Mouse (Mus musculus): ENCODE results near the gene Nectin1. TPM values are rescaled to one million over a fixed set of nuclear protein-coding genes. Genes with fewer than 3 reads are reported as not detected.
A peak's percentile ranks its signal among the peaks of the same experiment; 100 is the strongest.

Gene Nectin1
- polyA plus RNA-seq, 1 experiment from 2014 or later: 10.9 TPM

GRCm38 (mm10) chr9:43744138-43744981 is 576 bp downstream of the Nectin1 start:
- DNase-seq (ENCODE audit: low spot score) (peak; percentile 75), ATAC-seq (ENCODE audit: low FRiP score) (peak; percentile 51)
- H3K27ac ChIP-seq (ENCODE audit: low read depth, low read length): peak overlapping the region; percentile 95
- H3K27me3 ChIP-seq (ENCODE audit: control insufficient read depth, insufficient read depth, low read length): 0 out of 2 replicates have a peak, but pooled peaks cover 2% of the 10 kb centered on the region
- peak overlapping the region; percentile 96 for H3K4me3 ChIP-seq (ENCODE audit: low read depth, low read length)
- H3K4me2 ChIP-seq (replicated peaks; ENCODE audit: low read depth, low read length): peak overlapping the region; percentile 74
- peaks cover 16% of the 10 kb centered on the region for H3K4me1 ChIP-seq (replicated peaks; ENCODE audit: control insufficient read depth, insufficient read depth, low read length)
- peak overlapping the region; percentile 97 for H3K9ac ChIP-seq (ENCODE audit: low read depth, low read length)
- H3K36me3 ChIP-seq (ENCODE audit: control insufficient read depth, insufficient read depth, low read length): no peaks in the 10 kb centered on the region
- no peaks in the 10 kb centered on the region for H3K9me3 ChIP-seq (ENCODE audit: control insufficient read depth, low read length)
- WGBS: under 1% methylated on average over 59 of the region's 77 CpGs

DNA sequence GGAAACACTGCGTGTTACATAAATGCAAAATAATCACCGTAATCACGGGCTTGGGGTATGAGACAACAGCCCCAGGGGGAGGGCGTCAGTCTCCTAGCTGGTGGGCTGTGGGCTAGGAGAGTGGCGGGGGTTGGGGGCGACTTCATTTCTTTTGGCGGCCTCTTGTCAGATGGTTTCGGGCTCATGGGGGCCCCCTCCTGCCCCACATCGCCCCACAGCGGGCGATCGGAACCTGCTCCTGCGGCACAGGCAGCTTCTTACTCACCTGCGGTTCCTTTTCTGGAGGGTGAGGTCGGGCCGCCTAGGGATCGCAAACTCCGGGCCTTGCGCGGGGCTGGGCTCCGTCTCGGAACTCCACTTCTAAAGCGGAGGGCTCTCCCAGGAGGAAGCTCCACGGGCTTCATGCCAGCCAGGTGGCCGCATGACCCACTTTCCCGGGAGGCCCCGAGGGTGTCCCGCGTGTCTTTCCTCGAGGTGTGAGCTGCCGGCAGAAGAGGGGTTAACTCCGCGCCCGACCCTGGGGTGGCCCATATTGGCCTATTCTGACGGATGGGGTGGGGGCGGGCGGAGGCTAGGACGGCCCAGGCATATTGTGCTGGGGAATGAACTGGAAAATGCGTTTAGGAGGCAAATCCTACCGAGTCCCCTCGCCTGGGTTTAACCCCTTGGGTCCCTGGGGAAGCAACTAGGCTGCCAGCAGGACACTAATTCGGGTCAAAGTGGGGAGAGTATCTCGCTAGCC is 1.4 kb downstream of the Nectin1 start:
- H3K9me3 ChIP-seq (ENCODE audit: control insufficient read depth, low read length): no peaks in the 10 kb centered on the region

DNA sequence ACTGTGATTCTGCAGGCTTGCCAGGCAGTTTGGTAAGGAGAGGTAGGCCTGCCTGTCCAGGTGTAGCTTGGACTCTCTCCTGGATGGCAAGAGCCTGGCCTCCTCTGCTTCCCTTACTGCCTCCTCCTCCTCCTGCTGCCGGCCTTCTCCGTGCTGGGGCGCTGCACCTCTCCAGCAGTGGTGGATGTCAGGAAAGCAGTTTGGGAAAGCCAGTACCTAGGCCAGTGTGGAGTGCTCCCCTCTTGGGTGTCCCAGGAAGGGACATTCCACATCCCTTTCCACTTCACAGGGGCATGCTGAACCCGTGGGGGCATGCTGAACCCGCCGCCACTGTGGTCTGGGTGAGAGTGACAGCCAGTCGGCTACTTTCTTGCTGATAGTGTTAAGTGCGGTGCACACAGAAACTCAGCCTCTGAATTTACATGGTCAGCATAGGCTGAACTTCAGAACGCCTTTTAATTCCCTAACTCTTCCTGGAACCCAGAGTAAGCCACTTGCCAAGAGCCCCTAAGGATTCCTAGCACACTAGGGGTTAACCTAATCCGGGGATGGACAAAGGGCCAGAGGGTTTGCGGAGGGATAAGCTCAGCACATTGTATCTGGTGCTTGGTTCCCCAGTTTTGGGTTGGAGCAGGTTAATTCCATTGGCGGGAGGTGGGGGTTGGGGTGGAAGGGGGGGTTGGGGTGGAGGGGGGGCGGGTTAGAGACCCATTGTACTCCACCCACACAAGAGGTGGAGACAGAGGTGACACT is 2.3 kb downstream of the Nectin1 start:
- WGBS: 1% methylated on average over 13 of the region's 13 CpGs
- peak overlapping the region; percentile 97 for H3K9ac ChIP-seq (ENCODE audit: low read depth, low read length)
- H3K27ac ChIP-seq (ENCODE audit: low read depth, low read length): peak overlapping the region; percentile 95
- H3K4me1 ChIP-seq (replicated peaks; ENCODE audit: control insufficient read depth, insufficient read depth, low read length): peaks cover 24% of the 10 kb centered on the region
- no peaks in the 10 kb centered on the region for H3K9me3 ChIP-seq (ENCODE audit: control insufficient read depth, low read length)
- H3K36me3 ChIP-seq (ENCODE audit: control insufficient read depth, insufficient read depth, low read length): no peaks in the 10 kb centered on the region
- peak overlapping the region; percentile 96 for H3K4me3 ChIP-seq (ENCODE audit: low read depth, low read length)
- peak overlapping the region; percentile 74 for H3K4me2 ChIP-seq (replicated peaks; ENCODE audit: low read depth, low read length)
- H3K27me3 ChIP-seq (ENCODE audit: control insufficient read depth, insufficient read depth, low read length): 0 out of 2 replicates have a peak, but pooled peaks cover 2% of the 10 kb centered on the region
- no peak for ATAC-seq (ENCODE audit: low FRiP score)
- peak; percentile 56 for DNase-seq (ENCODE audit: low spot score)

More for the DNA sequence above, 1.4 kb downstream of the Nectin1 start:
- DNase-seq (ENCODE audit: low spot score) (peak; percentile 76), ATAC-seq (ENCODE audit: low FRiP score) (peak; percentile 52)
- Histone ChIP-seq H3K9ac (ENCODE audit: low read depth, low read length) (peak overlapping the region; percentile 97), H3K27me3 (ENCODE audit: control insufficient read depth, insufficient read depth, low read length) (0 out of 2 replicates have a peak, but pooled peaks cover 2% of the 10 kb centered on the region), H3K36me3 (ENCODE audit: control insufficient read depth, insufficient read depth, low read length) (no peaks in the 10 kb centered on the region), H3K4me3 (ENCODE audit: low read depth, low read length) (peak overlapping the region; percentile 96), H3K4me1 (replicated peaks; ENCODE audit: control insufficient read depth, insufficient read depth, low read length) (peaks cover 19% of the 10 kb centered on the region), H3K4me2 (replicated peaks; ENCODE audit: low read depth, low read length) (peak overlapping the region; percentile 74), H3K27ac (ENCODE audit: low read depth, low read length) (peak overlapping the region; percentile 95)
- WGBS: under 1% methylated on average over 42 of the region's 43 CpGs

GRCm38 (mm10) chr9:43747710-43748109 is 3.9 kb downstream of the Nectin1 start:
- Histone ChIP-seq H3K4me1 (replicated peaks; ENCODE audit: control insufficient read depth, insufficient read depth, low read length) (peaks cover 24% of the 10 kb centered on the region), H3K27ac (ENCODE audit: low read depth, low read length) (peak overlapping the region; percentile 80), H3K9ac (ENCODE audit: low read depth, low read length) (peak overlapping the region; percentile 97), H3K9me3 (ENCODE audit: control insufficient read depth, low read length) (no peaks in the 10 kb centered on the region), H3K4me3 (ENCODE audit: low read depth, low read length) (peak overlapping the region; percentile 96), H3K36me3 (ENCODE audit: control insufficient read depth, insufficient read depth, low read length) (no peaks in the 10 kb centered on the region), H3K27me3 (ENCODE audit: control insufficient read depth, insufficient read depth, low read length) (0 out of 2 replicates have a peak, but pooled peaks cover 2% of the 10 kb centered on the region), H3K4me2 (replicated peaks; ENCODE audit: low read depth, low read length) (peak overlapping the region; percentile 74)
- ATAC-seq (ENCODE audit: low FRiP score) (no peak), DNase-seq (ENCODE audit: low spot score) (peak; percentile 55)
- 32% methylated on average over 9 of the region's 9 CpGs for WGBS

DNA sequence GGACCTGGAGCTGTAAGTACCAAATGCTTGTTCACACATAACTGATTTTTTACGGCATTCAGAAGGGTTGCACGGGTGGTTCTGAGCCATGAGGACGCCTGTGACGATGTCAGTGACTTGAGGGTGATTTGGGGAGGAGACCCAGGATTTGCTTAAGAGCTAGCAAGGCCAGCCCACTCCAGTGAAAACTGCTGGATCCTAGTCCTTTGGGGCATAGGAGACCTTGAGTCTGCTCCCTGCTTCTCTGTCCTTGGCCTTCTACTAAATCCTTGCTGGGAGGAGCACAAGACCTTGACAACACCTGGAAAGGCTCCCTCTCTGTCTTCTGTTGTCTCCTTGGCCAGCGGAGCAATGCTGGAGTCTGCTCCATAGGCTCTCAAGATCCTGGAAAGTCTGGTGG is 4.7 kb downstream of the Nectin1 start:
- Histone ChIP-seq H3K27ac (ENCODE audit: low read depth, low read length) (no peak overlapping the region), H3K4me3 (ENCODE audit: low read depth, low read length) (no peak overlapping the region), H3K9me3 (ENCODE audit: control insufficient read depth, low read length) (no peaks in the 10 kb centered on the region), H3K27me3 (ENCODE audit: control insufficient read depth, insufficient read depth, low read length) (0 out of 2 replicates have a peak, but pooled peaks cover 2% of the 10 kb centered on the region), H3K4me2 (replicated peaks; ENCODE audit: low read depth, low read length) (peak overlapping the region; percentile 74; the same call in 1 of the 2 replicates), H3K36me3 (ENCODE audit: control insufficient read depth, insufficient read depth, low read length) (no peaks in the 10 kb centered on the region), H3K4me1 (replicated peaks; ENCODE audit: control insufficient read depth, insufficient read depth, low read length) (peaks cover 21% of the 10 kb centered on the region), H3K9ac (ENCODE audit: low read depth, low read length) (no peak overlapping the region)
- 62% methylated on average over 5 of the region's 5 CpGs for WGBS
- DNase-seq (ENCODE audit: low spot score) (no peak), ATAC-seq (ENCODE audit: low FRiP score) (no peak)

GRCm38 (mm10) chr9:43750053-43750452 is 6.3 kb downstream of the Nectin1 start:
- no peak overlapping the region for H3K4me3 ChIP-seq (ENCODE audit: low read depth, low read length)
- 0 out of 2 replicates have a peak, but pooled peaks cover 2% of the 10 kb centered on the region for H3K27me3 ChIP-seq (ENCODE audit: control insufficient read depth, insufficient read depth, low read length)
- H3K27ac ChIP-seq (ENCODE audit: low read depth, low read length): 0 out of 2 replicates have a peak overlapping the region, but pooled peaks have one; percentile 14
- H3K4me1 ChIP-seq (replicated peaks; ENCODE audit: control insufficient read depth, insufficient read depth, low read length): peaks cover 28% of the 10 kb centered on the region
- H3K36me3 ChIP-seq (ENCODE audit: control insufficient read depth, insufficient read depth, low read length): no peaks in the 10 kb centered on the region
- WGBS: 74% methylated on average over 9 of the region's 9 CpGs
- H3K9me3 ChIP-seq (ENCODE audit: control insufficient read depth, low read length): no peaks in the 10 kb centered on the region
- H3K9ac ChIP-seq (ENCODE audit: low read depth, low read length): no peak overlapping the region
- no peak for DNase-seq (ENCODE audit: low spot score)
- H3K4me2 ChIP-seq (replicated peaks; ENCODE audit: low read depth, low read length): no peak overlapping the region
- no peak for ATAC-seq (ENCODE audit: low FRiP score)

DNA sequence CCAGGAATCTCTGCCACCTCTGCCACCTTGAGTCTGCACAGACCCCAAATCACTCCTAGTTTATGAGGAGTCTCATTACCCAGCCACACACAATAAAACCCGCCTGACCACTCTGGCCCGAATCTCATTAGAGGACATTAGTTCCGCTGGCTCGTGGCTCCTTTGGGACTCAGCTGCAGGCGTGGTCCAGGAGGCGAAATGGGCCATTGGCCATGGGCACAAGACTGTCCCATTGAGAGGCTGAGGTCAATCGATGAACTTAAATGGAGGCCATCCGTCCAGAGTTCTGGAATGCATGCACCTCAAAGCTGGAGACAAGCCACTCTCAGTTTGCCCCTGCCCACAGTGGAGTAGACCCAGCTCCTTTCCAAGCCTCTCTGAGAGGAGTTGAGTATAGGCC is 7.3 kb downstream of the Nectin1 start:
- no peak overlapping the region for H3K9ac ChIP-seq (ENCODE audit: low read depth, low read length)
- WGBS: 49% methylated on average over 8 of the region's 8 CpGs
- 0 out of 2 replicates have a peak, but pooled peaks cover 2% of the 10 kb centered on the region for H3K27me3 ChIP-seq (ENCODE audit: control insufficient read depth, insufficient read depth, low read length)
- no peaks in the 10 kb centered on the region for H3K9me3 ChIP-seq (ENCODE audit: control insufficient read depth, low read length)
- H3K4me1 ChIP-seq (replicated peaks; ENCODE audit: control insufficient read depth, insufficient read depth, low read length): peaks cover 27% of the 10 kb centered on the region
- no peak for DNase-seq (ENCODE audit: low spot score)
- no peaks in the 10 kb centered on the region for H3K36me3 ChIP-seq (ENCODE audit: control insufficient read depth, insufficient read depth, low read length)
- no peak overlapping the region for H3K27ac ChIP-seq (ENCODE audit: low read depth, low read length)
- no peak overlapping the region for H3K4me3 ChIP-seq (ENCODE audit: low read depth, low read length)
- H3K4me2 ChIP-seq (replicated peaks; ENCODE audit: low read depth, low read length): no peak overlapping the region
- ATAC-seq (ENCODE audit: low FRiP score): no peak

GRCm38 (mm10) chr9:43753481-43753880 is 9.7 kb downstream of the Nectin1 start:
- ATAC-seq (ENCODE audit: low FRiP score) (no peak), DNase-seq (ENCODE audit: low spot score) (no peak)
- no peak overlapping the region for H3K4me3 ChIP-seq (ENCODE audit: low read depth, low read length)
- H3K4me1 ChIP-seq (replicated peaks; ENCODE audit: control insufficient read depth, insufficient read depth, low read length): peaks cover 23% of the 10 kb centered on the region
- no peaks in the 10 kb centered on the region for H3K36me3 ChIP-seq (ENCODE audit: control insufficient read depth, insufficient read depth, low read length)
- no peak overlapping the region for H3K9ac ChIP-seq (ENCODE audit: low read depth, low read length)
- no peak overlapping the region for H3K4me2 ChIP-seq (replicated peaks; ENCODE audit: low read depth, low read length)
- H3K27ac ChIP-seq (ENCODE audit: low read depth, low read length): peak overlapping the region; percentile 91
- no peaks in the 10 kb centered on the region for H3K27me3 ChIP-seq (ENCODE audit: control insufficient read depth, insufficient read depth, low read length)
- no peaks in the 10 kb centered on the region for H3K9me3 ChIP-seq (ENCODE audit: control insufficient read depth, low read length)
- 76% methylated on average over 6 of the region's 6 CpGs for WGBS

All from hindbrain, embryonic 11.5 days (tissue).